Mouse (Mus musculus) hindbrain, embryonic 16.5 days (tissue): Measurements from ENCODE around the gene Mefv. TPM values are rescaled to one million over a fixed set of nuclear protein-coding genes. Genes with fewer than 3 reads are reported as not detected.
"Not testable (repeated sequence)": the region's sequence is repeated elsewhere in the genome, so short reads cannot be mapped to it uniquely, and the experiment has no call there.

Source experiments
- ATAC-seq: fragments of 200-750 bp; cut with Nextera tagmentation; 2 replicates; pipeline ENCODE4 v1.8.0; 2017; ENCODE audit warnings: moderate TSS enrichment, moderate library complexity
- H3K27ac ChIP-seq: fragments of 300-500 bp; sonication (generic); 2 replicates; pipeline ENCODE4 v1.5.1; 2014; ENCODE audit warnings: low read depth, mild to moderate bottlenecking, control low read depth, low read length, moderate library complexity
- H3K27me3 ChIP-seq: fragments of 300-500 bp; sonication (generic); replicated peaks from 2 replicates; pipeline ENCODE4 v1.6.1; 2014; ENCODE audit warnings: low read length; ENCODE audit not compliant: control insufficient read depth, insufficient read depth
- H3K36me3 ChIP-seq: fragments of 300-500 bp; sonication (generic); 2 replicates; pipeline ENCODE4 v1.6.1; 2014; ENCODE audit warnings: mild to moderate bottlenecking, low read length, moderate library complexity, mixed read lengths; ENCODE audit not compliant: control insufficient read depth, insufficient read depth
- H3K4me1 ChIP-seq: fragments of 300-500 bp; sonication (generic); 2 replicates; pipeline ENCODE4 v1.6.1; 2014; ENCODE audit warnings: low read depth, low read length; ENCODE audit not compliant: control insufficient read depth, insufficient read depth
- H3K4me2 ChIP-seq: fragments of 300-500 bp; sonication (generic); 2 replicates; pipeline ENCODE4 v1.6.1; 2014; ENCODE audit warnings: mild to moderate bottlenecking, low read length, control low read depth, moderate library complexity
- H3K4me3 ChIP-seq: fragments of 300-500 bp; sonication (generic); 2 replicates; pipeline ENCODE4 v1.5.1; 2014; ENCODE audit warnings: mild to moderate bottlenecking, low read length, control low read depth, moderate library complexity
- H3K9ac ChIP-seq: fragments of 300-500 bp; sonication (generic); 2 replicates; pipeline ENCODE4 v1.6.1; 2014; ENCODE audit warnings: low read depth, mild to moderate bottlenecking, control low read depth, low read length, moderate library complexity
- H3K9me3 ChIP-seq: fragments of 300-500 bp; sonication (generic); 2 replicates; pipeline ENCODE4 v1.6.1; 2014; ENCODE audit warnings: mild to moderate bottlenecking, low read length, moderate library complexity; ENCODE audit not compliant: control insufficient read depth
- WGBS: fragments of 180-500 bp; shearing (Covaris S2); extraction: QIAGEN DNeasy Blood & Tissue Kit; methylation state at CpG from one replicate; pipeline ENCODE4 v1.1.7; 2014; 5-methylcytosine and 5-hydroxymethylcytosine counted together
- polyA plus RNA-seq: library from polyadenylated mRNA; unstranded; fragments of >200 nt; fragmentation: Nextera tagmentation; extraction: Ambion mirVana; gene quantifications from 2 replicates; pipeline ENCODE4 v1.2.1, GENCODE M21; 2015

Gene Mefv
- polyA plus RNA-seq, 1 experiment from 2014 or later, result not detected

DNA sequence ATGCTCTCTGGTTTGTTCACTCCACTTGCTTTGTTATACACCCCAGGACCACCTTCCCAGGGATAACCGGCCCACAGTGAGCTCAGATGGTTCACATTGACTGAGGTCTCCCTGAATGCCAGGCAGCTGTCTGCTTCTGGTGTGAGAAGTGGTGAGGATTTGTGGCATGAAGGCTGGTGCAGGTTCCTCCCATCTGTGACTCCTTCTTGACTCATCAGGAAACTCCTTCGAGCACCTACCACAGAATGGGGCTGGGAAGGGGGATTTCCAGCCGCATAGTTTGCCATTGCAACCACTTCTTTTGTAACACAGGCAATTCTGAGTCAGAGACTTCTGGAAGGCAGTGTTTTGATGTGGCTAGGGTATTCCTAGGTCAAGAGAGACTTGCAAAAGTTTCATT is 5.3 kb upstream of the Mefv start:
- 80% methylated on average over 3 of the region's 3 CpGs for WGBS

DNA sequence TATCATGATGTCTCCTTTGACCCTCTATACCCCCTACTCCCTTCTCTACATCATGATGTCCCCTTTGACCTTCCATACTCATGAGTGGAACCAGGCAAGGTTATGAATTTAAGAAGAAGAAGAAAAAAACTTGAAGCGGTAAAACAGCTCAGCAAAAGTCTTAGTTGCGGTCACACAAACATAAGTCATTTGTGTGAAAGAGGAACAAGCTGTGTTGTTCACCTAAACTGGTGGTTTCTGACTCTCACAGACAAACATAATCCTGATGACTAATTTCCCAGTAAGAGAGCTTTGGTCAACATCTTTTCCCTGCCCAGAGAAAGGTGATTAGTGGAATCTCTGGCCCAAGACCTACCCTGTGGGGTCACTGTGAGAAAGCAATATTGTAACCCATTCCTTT is 3.2 kb downstream of the Mefv start:
- Histone ChIP-seq H3K36me3 (no peaks in the 10 kb centered on the region), H3K4me2 (no peak overlapping the region), H3K27ac (no peak overlapping the region), H3K4me3 (no peak overlapping the region), H3K9ac (no peak overlapping the region), H3K4me1 (no peaks in the 10 kb centered on the region), H3K9me3 (0 out of 2 replicates have a peak, but pooled peaks cover 2% of the 10 kb centered on the region), H3K27me3 (no peaks in the 10 kb centered on the region)
- 99% methylated on average over 2 of the region's 2 CpGs for WGBS
- no peak for ATAC-seq

More for the DNA sequence above, 5.3 kb upstream of the Mefv start:
- Histone ChIP-seq H3K27me3 (no peaks in the 10 kb centered on the region), H3K9ac (no peak overlapping the region), H3K9me3 (no peaks in the 10 kb centered on the region), H3K27ac (no peak overlapping the region), H3K4me1 (no peaks in the 10 kb centered on the region), H3K36me3 (no peaks in the 10 kb centered on the region), H3K4me3 (no peak overlapping the region), H3K4me2 (no peak overlapping the region)
- no peak for ATAC-seq

DNA sequence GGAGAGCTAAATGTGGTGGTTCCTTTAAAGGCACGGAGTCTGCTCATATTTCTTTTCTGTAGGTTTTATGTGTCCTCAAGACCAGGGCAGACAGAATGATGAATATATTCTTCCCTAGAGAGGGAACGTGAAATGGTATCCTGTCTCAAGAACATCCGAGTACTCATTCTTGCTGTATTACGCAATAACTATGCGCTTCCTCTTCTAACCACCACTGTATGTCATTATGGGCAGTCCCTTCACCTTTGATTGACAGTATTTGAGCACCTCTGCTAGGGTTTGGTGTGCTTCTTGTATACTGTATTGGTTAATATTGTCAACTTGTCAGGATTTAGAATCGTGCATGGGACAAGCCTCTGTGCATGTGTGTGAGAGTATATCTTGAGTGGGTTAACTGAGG is 11.2 kb downstream of the Mefv start:
- Histone ChIP-seq H3K36me3 (no peaks in the 10 kb centered on the region), H3K4me1 (no peaks in the 10 kb centered on the region), H3K9me3 (no peaks in the 10 kb centered on the region), H3K9ac (no peak overlapping the region), H3K27me3 (no peaks in the 10 kb centered on the region), H3K4me3 (no peak overlapping the region), H3K27ac (no peak overlapping the region), H3K4me2 (no peak overlapping the region)
- ATAC-seq, result no peak
- 90% methylated on average over 6 of the region's 6 CpGs for WGBS

DNA sequence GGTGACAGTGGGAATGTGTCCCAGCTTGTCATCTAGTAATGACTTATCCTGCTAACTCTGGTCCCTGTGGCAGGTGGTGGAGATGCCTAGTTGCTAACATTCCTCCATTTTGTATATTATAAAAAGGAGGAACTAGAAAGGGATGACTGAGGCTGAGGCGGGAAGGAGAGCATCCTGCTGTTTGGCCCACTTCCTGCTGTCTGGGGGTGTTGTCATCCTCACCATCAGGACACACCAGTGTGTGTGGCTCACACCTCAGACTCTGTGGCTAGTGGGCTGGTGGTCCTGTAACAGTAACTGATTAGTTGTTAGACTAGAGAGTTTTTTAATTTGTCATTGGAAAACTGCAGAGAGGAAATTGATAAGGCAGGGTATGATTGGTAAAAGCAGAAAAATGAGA is 17.0 kb downstream of the Mefv start:
- H3K9me3 ChIP-seq, result no peaks in the 10 kb centered on the region
- no peaks in the 10 kb centered on the region for H3K36me3 ChIP-seq
- WGBS, result 88% methylated on average over 1 of the region's 1 CpGs
- no peak overlapping the region for H3K9ac ChIP-seq
- no peak for ATAC-seq
- no peak overlapping the region for H3K27ac ChIP-seq
- no peak overlapping the region for H3K4me3 ChIP-seq
- H3K27me3 ChIP-seq, result no peaks in the 10 kb centered on the region
- H3K4me1 ChIP-seq, result no peaks in the 10 kb centered on the region
- no peak overlapping the region for H3K4me2 ChIP-seq

DNA sequence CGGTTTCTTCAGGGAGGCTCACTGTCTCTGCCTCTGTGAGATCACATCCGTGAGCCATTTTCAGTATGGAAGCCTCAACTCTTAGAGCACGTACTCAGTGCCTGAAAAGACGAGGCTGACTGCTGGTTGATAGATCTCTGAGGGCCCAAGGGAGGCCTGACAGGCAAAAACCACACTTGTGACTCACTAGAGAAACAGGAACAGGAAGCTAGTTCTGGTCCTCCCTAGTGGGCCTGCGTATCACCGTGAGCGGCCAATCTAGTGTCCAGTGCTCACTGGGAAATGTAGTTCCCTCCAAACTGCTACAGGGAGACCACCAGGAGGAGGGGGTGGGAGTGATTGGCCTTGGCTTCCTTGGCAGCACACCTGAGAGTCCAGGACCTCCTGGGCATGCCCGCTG is 18.6 kb downstream of the Mefv start:
- Histone ChIP-seq H3K9ac (no peak overlapping the region), H3K9me3 (no peaks in the 10 kb centered on the region), H3K4me2 (no peak overlapping the region), H3K4me1 (no peaks in the 10 kb centered on the region), H3K36me3 (no peaks in the 10 kb centered on the region), H3K27me3 (no peaks in the 10 kb centered on the region), H3K4me3 (no peak overlapping the region), H3K27ac (no peak overlapping the region)
- ATAC-seq, result no peak
- WGBS, result 90% methylated on average over 8 of the region's 8 CpGs

DNA sequence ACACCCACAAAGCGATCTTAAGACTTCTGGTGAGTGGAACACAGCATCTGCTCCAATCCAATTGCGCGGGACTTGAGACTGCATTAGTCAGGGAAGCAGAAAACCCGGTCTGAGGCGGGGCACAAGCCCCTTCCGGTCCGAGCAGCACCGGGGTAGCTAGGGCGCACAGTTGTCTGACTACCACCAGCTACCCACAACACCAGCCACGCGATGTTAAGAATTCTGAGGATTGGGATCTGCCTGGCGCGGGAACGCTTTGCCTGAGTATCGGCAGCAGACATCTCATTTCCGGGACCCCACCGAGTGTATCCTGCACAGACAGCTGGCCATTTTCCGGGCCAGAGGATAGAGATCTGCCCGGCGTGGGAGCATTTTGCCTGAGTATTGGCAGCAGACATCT is 28.3 kb downstream of the Mefv start:
- H3K36me3 ChIP-seq, H3K9ac ChIP-seq, H3K27ac ChIP-seq, H3K4me2 ChIP-seq, H3K4me3 ChIP-seq, ATAC-seq, H3K4me1 ChIP-seq, H3K9me3 ChIP-seq, H3K27me3 ChIP-seq: not testable (repeated sequence)
- 63% methylated on average over 20 of the region's 20 CpGs for WGBS

Other genes starting within 250 kb of the Mefv start
- gene Olfr161, start 127.1 kb downstream of the Mefv start, polyA plus RNA-seq, result not detected in 2 replicates
- gene Zfp263, start 26.0 kb upstream of the Mefv start, polyA plus RNA-seq, result 40.6 and 47.5 TPM in 2 replicates
- not detected in 2 replicates for gene Olfr15, start 112.8 kb upstream of the Mefv start, polyA plus RNA-seq
- gene Zfp174, start 129.2 kb upstream of the Mefv start, polyA plus RNA-seq, result 2.5 and 3.3 TPM in 2 replicates
- 105 and 107 TPM in 2 replicates for gene Naa60, start 154.3 kb upstream of the Mefv start, polyA plus RNA-seq
- gene Zfp597, start 166.5 kb upstream of the Mefv start, polyA plus RNA-seq, result 12.7 and 15.6 TPM in 2 replicates
- 0.51 and 1.5 TPM in 2 replicates for gene Gm20695, start 166.6 kb upstream of the Mefv start, polyA plus RNA-seq
- gene 1700037C18Rik, start 190.6 kb upstream of the Mefv start, polyA plus RNA-seq, result 15.7 and 16.2 TPM in 2 replicates
- 37.0 and 42.3 TPM in 2 replicates for gene Cluap1, start 190.7 kb upstream of the Mefv start, polyA plus RNA-seq